Mouse (Mus musculus): ENCODE measurements around the gene Psma2. TPM values are rescaled to one million over a fixed set of nuclear protein-coding genes. Genes with fewer than 3 reads are reported as not detected.

Gene Psma2
- polyA plus RNA-seq, 1 experiment from 2014 or later = 179 TPM

DNA sequence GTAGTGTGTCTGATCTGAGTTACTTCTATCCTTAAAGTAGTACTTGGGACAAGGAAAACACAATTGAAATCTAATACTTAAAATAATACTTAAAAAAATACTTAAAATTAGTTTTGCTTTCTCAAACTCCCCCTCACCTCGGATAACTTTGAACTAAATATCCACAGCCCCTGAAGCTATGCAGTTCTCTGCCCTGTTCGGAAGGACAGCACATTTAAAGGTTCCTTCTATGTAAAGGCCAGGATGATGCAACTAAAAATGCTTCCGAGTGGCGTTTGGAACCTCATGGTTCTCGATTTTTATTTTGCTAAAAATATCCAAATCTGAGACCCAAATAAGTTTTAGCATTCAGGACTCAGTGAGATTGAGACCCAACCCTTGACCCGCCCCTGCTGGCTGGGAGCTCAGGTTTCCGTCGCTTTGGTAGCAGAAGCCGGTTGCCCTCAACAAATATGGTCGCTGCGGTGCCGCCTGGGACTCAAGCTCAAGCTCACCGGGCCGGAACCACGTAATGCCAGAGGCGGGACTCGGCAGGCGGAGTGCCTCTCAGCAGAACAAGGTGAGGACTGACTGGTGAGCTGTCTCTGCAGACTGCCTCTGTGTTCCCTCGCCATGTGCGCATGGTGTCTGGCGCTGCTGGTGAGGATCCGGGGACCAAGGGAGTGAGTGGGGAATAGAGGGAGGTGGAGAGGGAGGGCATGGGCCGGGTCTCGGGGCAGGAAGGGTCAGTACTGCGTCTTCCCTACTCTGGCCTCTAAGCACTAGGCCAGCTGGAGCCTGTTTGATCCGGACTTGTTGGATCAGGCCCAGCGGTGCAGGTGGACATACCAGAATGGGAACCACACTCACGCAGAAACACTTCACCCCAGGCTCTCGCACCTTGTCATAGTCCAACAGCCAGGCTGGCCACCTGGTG lies 16.9 kb downstream of the Psma2 start, which contains the start of gene AW209491:
AW209491 (plus strand) TSS at position 429 of the 916 bp plus-strand sequence.
- Histone ChIP-seq H3K27me3 (replicated peaks; ENCODE audit: control insufficient read depth, insufficient read depth, low read length) (no peaks in the 10 kb centered on the region), H3K4me1 (ENCODE audit: control insufficient read depth, insufficient read depth, low read length) (no peaks in the 10 kb centered on the region), H3K9me3 (ENCODE audit: control insufficient read depth, low read length) (no peaks in the 10 kb centered on the region), H3K36me3 (ENCODE audit: control insufficient read depth, insufficient read depth, low read length) (peaks cover 25% of the 10 kb centered on the region), H3K4me3 (ENCODE audit: low read depth, low read length) (peak within 1 kb of the TSS; percentile 53), H3K9ac (ENCODE audit: low read depth, low read length) (peak within 1 kb of the TSS; percentile 72), H3K27ac (replicated peaks; ENCODE audit: low read depth, low read length) (no peak within 1 kb of the TSS; the same call in 1 of the 2 replicates), H3K4me2 (ENCODE audit: low read depth, low read length) (peak within 1 kb of the TSS; percentile 82)
- WGBS = 2% methylated on average over 27 of the region's 29 CpGs
- peak; percentile 97 for ATAC-seq (ENCODE audit: low read depth)
- peak; percentile 97 for DNase-seq (ENCODE audit: low spot score)

DNA sequence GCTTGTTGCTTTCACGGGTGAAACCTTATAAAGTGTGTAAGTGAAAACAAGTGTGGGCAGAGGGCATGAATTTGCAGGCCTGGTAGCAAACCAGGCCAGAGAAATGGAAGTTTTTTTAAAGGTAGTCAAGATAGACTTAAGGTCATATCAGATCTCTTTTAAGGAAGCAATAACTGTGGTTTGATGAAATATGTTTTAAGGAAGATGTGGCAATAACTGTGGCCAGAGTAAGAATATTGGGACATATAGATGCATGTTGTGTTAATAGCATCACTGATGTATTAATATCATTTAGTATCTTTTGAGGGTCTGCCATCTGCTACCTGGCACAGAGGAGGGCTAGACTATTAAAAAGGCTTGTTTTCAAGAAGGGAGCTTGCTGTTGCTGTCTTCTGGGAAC lies 27.0 kb downstream of the Psma2 start:
- no peaks in the 10 kb centered on the region for H3K27me3 ChIP-seq (replicated peaks; ENCODE audit: control insufficient read depth, insufficient read depth, low read length)

DNA sequence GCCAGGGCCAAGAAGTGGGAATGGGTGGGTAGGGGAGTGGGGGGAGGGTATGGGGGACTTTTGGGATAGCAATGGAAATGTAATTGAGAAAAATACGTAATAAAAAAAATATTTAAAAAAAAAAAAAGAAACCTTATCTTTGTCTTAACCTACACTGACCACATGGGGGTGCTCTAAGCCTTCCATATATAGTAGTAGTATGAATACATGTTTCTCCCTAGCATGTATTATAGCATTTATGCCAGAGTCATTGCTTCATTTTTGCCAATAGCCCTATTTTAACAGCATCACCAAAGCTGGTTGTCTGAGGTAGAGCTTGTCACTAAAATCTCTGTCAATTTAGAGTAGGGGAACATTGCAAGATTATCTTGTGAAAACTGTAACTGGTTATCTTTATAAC lies 36.3 kb downstream of the Psma2 start:
- WGBS = 4% methylated on average over 1 of the region's 1 CpGs
- Histone ChIP-seq H3K27me3 (replicated peaks; ENCODE audit: control insufficient read depth, insufficient read depth, low read length) (no peaks in the 10 kb centered on the region), H3K4me3 (ENCODE audit: low read depth, low read length) (no peak overlapping the region), H3K9ac (ENCODE audit: low read depth, low read length) (no peak overlapping the region), H3K27ac (replicated peaks; ENCODE audit: low read depth, low read length) (no peak overlapping the region), H3K36me3 (ENCODE audit: control insufficient read depth, insufficient read depth, low read length) (no peaks in the 10 kb centered on the region), H3K4me1 (ENCODE audit: control insufficient read depth, insufficient read depth, low read length) (no peaks in the 10 kb centered on the region), H3K4me2 (ENCODE audit: low read depth, low read length) (no peak overlapping the region), H3K9me3 (ENCODE audit: control insufficient read depth, low read length) (peaks cover 4% of the 10 kb centered on the region; the same call in 1 of the 2 replicates)
- ATAC-seq (ENCODE audit: low read depth) = no peak
- DNase-seq (ENCODE audit: low spot score) = peak; percentile 69

More for the DNA sequence above, 27.0 kb downstream of the Psma2 start:
- WGBS = 30% methylated on average over 1 of the region's 1 CpGs
- Histone ChIP-seq H3K4me3 (ENCODE audit: low read depth, low read length) (no peak overlapping the region), H3K4me1 (ENCODE audit: control insufficient read depth, insufficient read depth, low read length) (no peaks in the 10 kb centered on the region), H3K27ac (replicated peaks; ENCODE audit: low read depth, low read length) (no peak overlapping the region), H3K36me3 (ENCODE audit: control insufficient read depth, insufficient read depth, low read length) (peaks cover 36% of the 10 kb centered on the region), H3K9ac (ENCODE audit: low read depth, low read length) (no peak overlapping the region), H3K9me3 (ENCODE audit: control insufficient read depth, low read length) (no peaks in the 10 kb centered on the region), H3K4me2 (ENCODE audit: low read depth, low read length) (no peak overlapping the region)
- DNase-seq (ENCODE audit: low spot score) = no peak
- ATAC-seq (ENCODE audit: low read depth) = no peak

DNA sequence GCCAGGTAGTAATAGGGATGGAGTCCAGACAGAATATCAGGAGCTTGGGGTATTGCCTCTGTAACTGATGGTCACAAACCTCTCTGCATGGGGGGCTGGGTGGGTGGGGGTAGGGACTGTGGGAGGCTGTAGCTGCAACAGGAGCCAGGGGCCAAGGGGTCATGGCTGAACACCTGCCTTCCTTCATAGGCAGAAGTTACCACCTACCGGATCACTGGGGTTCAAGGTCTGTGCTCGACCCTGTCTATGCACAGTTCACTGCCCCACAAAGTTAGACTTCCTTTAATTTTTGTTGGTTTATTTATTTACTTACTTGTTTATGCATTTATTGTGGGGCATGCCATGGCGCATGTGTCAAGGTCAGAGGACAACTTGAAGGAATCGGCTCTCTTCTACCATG lies 54.1 kb downstream of the Psma2 start:
- no peaks in the 10 kb centered on the region for H3K36me3 ChIP-seq (ENCODE audit: control insufficient read depth, insufficient read depth, low read length)
- H3K4me2 ChIP-seq (ENCODE audit: low read depth, low read length) = no peak overlapping the region
- no peaks in the 10 kb centered on the region for H3K9me3 ChIP-seq (ENCODE audit: control insufficient read depth, low read length)
- H3K27me3 ChIP-seq (replicated peaks; ENCODE audit: control insufficient read depth, insufficient read depth, low read length) = no peaks in the 10 kb centered on the region
- WGBS = 72% methylated on average over 4 of the region's 4 CpGs
- H3K4me3 ChIP-seq (ENCODE audit: low read depth, low read length) = no peak overlapping the region
- DNase-seq (ENCODE audit: low spot score) (no peak), ATAC-seq (ENCODE audit: low read depth) (no peak)
- no peaks in the 10 kb centered on the region for H3K4me1 ChIP-seq (ENCODE audit: control insufficient read depth, insufficient read depth, low read length)
- no peak overlapping the region for H3K27ac ChIP-seq (replicated peaks; ENCODE audit: low read depth, low read length)
- no peak overlapping the region for H3K9ac ChIP-seq (ENCODE audit: low read depth, low read length)

DNA sequence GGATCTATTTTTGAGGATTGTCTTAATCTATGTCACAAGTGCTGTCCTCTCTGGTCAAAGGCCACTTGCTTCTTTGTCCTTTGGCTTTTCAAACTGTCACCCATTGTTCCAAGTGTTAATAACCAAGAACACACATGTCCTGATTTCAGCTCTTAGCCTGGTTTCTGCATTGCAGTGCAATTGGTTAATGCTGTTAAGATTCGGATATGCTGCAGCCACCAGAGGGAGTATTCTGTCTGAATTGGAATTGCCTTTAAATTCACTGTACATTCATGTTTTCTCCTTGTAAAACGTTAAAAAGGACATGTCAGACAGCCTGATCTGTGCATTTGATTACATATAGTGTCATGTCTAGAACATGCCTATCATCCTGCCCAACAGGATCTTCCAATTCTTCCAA lies 57.3 kb downstream of the Psma2 start:
- H3K9ac ChIP-seq (ENCODE audit: low read depth, low read length) = no peak overlapping the region
- no peak overlapping the region for H3K27ac ChIP-seq (replicated peaks; ENCODE audit: low read depth, low read length)
- no peaks in the 10 kb centered on the region for H3K9me3 ChIP-seq (ENCODE audit: control insufficient read depth, low read length)
- DNase-seq (ENCODE audit: low spot score) (peak; percentile 80), ATAC-seq (ENCODE audit: low read depth) (no peak)
- no peaks in the 10 kb centered on the region for H3K4me1 ChIP-seq (ENCODE audit: control insufficient read depth, insufficient read depth, low read length)
- no peak overlapping the region for H3K4me3 ChIP-seq (ENCODE audit: low read depth, low read length)
- H3K36me3 ChIP-seq (ENCODE audit: control insufficient read depth, insufficient read depth, low read length) = no peaks in the 10 kb centered on the region
- no peak overlapping the region for H3K4me2 ChIP-seq (ENCODE audit: low read depth, low read length)
- 18% methylated on average over 2 of the region's 2 CpGs for WGBS
- no peaks in the 10 kb centered on the region for H3K27me3 ChIP-seq (replicated peaks; ENCODE audit: control insufficient read depth, insufficient read depth, low read length)

DNA sequence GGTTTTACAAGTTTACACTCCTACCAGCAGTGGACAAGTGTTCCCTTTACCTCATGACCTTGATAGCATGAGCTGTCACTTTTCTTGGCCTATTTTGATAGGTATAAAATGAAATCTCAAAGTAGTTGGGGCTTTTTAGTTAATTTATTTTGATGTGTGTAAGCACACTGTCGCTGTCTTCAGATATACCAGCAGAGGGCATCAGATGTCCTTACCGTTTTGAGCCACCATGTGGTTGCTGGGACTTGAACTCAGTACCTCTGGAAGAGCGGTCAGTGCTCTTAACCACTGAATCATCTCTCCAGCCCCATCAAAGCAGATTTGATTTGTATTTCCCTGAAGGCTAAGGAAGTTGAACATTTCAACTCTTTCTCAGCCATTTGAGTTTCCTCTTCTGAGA lies 75.9 kb downstream of the Psma2 start:
- DNase-seq (ENCODE audit: low spot score) (no peak), ATAC-seq (ENCODE audit: low read depth) (no peak)
- no peaks in the 10 kb centered on the region for H3K27me3 ChIP-seq (replicated peaks; ENCODE audit: control insufficient read depth, insufficient read depth, low read length)
- 68% methylated on average over 3 of the region's 3 CpGs for WGBS
- H3K36me3 ChIP-seq (ENCODE audit: control insufficient read depth, insufficient read depth, low read length) = no peaks in the 10 kb centered on the region
- H3K9me3 ChIP-seq (ENCODE audit: control insufficient read depth, low read length) = no peaks in the 10 kb centered on the region
- H3K4me2 ChIP-seq (ENCODE audit: low read depth, low read length) = no peak overlapping the region
- no peak overlapping the region for H3K4me3 ChIP-seq (ENCODE audit: low read depth, low read length)
- no peaks in the 10 kb centered on the region for H3K4me1 ChIP-seq (ENCODE audit: control insufficient read depth, insufficient read depth, low read length)
- no peak overlapping the region for H3K9ac ChIP-seq (ENCODE audit: low read depth, low read length)
- H3K27ac ChIP-seq (replicated peaks; ENCODE audit: low read depth, low read length) = no peak overlapping the region

DNA sequence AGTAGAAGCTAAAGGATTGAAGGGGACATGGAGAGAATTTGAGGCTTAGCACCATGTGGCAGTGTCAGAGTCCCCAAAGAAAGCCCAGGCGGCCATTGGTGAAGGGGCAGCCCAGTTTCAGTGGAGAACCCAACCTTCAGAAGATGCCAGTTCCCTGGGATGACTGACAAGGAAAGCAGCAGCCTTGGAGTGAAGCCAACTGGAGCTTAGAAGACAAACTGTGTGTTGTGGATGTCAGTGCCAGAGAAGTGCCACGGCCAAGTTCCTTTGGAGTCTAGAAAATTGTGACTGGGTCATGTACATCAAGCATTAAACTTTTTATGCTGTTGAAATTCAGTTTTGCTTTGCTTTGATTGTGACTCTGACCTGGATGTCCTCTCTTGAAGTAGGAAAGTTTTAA lies 103.8 kb downstream of the Psma2 start:
- Histone ChIP-seq H3K9ac (ENCODE audit: low read depth, low read length) (no peak overlapping the region), H3K27ac (replicated peaks; ENCODE audit: low read depth, low read length) (no peak overlapping the region), H3K4me2 (ENCODE audit: low read depth, low read length) (no peak overlapping the region), H3K36me3 (ENCODE audit: control insufficient read depth, insufficient read depth, low read length) (no peaks in the 10 kb centered on the region), H3K9me3 (ENCODE audit: control insufficient read depth, low read length) (no peaks in the 10 kb centered on the region), H3K27me3 (replicated peaks; ENCODE audit: control insufficient read depth, insufficient read depth, low read length) (no peaks in the 10 kb centered on the region), H3K4me1 (ENCODE audit: control insufficient read depth, insufficient read depth, low read length) (no peaks in the 10 kb centered on the region), H3K4me3 (ENCODE audit: low read depth, low read length) (no peak overlapping the region)
- ATAC-seq (ENCODE audit: low read depth) (no peak), DNase-seq (ENCODE audit: low spot score) (peak; percentile 29)
- WGBS = 72% methylated on average over 2 of the region's 2 CpGs

DNA sequence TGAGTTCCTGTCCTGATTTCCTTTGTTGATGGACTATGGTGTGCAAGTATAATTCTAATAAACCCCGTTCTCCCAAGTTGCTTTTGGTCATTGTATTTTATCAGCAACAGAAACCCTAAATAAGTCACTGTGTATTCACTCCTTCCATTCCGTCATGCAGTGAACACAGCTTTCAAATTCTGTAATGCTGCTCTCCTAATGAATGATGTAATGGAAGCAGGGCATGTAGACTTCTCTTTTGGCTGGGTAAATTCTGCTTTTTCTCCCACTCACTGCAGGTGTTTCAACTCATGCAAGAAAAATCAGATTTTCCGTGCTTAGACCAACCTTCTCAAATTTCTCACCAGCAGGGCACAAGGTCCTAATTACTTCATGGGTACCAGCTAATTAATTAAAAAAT lies 104.7 kb downstream of the Psma2 start:
- Histone ChIP-seq H3K4me2 (ENCODE audit: low read depth, low read length) (no peak overlapping the region), H3K4me1 (ENCODE audit: control insufficient read depth, insufficient read depth, low read length) (no peaks in the 10 kb centered on the region), H3K4me3 (ENCODE audit: low read depth, low read length) (no peak overlapping the region), H3K27me3 (replicated peaks; ENCODE audit: control insufficient read depth, insufficient read depth, low read length) (no peaks in the 10 kb centered on the region), H3K9ac (ENCODE audit: low read depth, low read length) (no peak overlapping the region), H3K36me3 (ENCODE audit: control insufficient read depth, insufficient read depth, low read length) (no peaks in the 10 kb centered on the region), H3K27ac (replicated peaks; ENCODE audit: low read depth, low read length) (no peak overlapping the region), H3K9me3 (ENCODE audit: control insufficient read depth, low read length) (no peaks in the 10 kb centered on the region)
- WGBS = 55% methylated on average over 3 of the region's 3 CpGs
- ATAC-seq (ENCODE audit: low read depth) = no peak
- DNase-seq (ENCODE audit: low spot score) = peak; percentile 35

All from embryonic facial prominence, embryonic 14.5 days (tissue).